Mouse (Mus musculus) spleen, adult 2 months (tissue): ENCODE results near the gene Susd3.

Experiments used
- CTCF ChIP-seq: fragments of 200-500 bp; IDR thresholded peaks from 2 replicates; pipeline ENCODE4 v1.5.1; 2011; ENCODE audit warnings: mild to moderate bottlenecking, inconsistent platforms; ENCODE audit not compliant: insufficient read depth, insufficient read length, insufficient replicate concordance; ENCODE audit errors: extremely low read depth
- POLR2A ChIP-seq: fragments of 200-500 bp; IDR thresholded peaks from 2 replicates; pipeline ENCODE4 v1.6.1; 2011; ENCODE audit warnings: low read depth, low read length, inconsistent platforms

DNA sequence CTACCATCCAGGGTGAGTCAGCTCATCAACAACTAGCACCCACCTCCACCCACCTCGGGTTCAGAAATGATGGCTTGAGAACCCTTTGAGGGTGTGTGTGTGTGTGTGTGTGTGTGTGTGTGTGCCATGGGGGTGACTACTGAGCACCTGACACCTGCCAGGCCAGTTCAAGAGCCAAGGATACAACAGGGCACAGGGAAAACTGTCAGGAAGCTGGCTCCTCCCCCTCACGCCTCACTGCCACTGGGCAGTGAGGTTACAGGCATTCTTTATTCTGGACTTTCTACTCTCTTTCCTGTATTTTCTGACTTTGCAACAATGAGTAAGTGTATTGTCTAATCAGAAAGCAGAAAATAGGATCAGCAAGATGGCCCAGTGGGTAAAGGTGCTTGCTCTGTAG, 1.1 kb upstream of the Susd3 start:
- no peak for TF ChIP-seq CTCF
- no peak for TF ChIP-seq POLR2A
